Mouse (Mus musculus) brain, embryonic 18.5 days (tissue): Measurements from ENCODE around the gene Gm10439.
"Not testable (repeated sequence)": the region's sequence is repeated elsewhere in the genome, so short reads cannot be mapped to it uniquely, and the experiment has no call there.

Source experiments
- DNase-seq: peaks from one replicate; pipeline ENCODE4 v3.0.0-alpha.2; 2012; ENCODE audit warnings: low read depth, low spot score

Gene Gm10439

DNA sequence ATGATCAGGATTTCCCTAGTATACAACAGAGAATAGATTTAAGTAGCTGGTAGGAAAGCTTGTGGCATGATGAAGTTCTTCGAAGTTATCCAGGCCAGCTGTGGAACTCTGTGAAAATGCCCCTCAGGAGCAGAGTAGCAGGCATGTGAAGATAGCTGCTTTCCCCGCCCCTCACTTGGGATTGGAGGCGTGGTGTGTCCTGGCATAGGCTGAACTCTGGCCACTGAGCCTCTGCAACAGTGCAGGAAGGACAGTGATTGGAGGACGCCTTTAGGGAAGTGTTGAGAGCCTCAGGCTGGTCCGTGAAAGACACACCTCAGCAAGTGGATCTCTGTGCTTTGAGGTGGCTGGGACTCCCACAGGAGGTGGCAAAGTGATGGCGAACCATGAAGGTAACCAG, at the start of gene Gm10439:
Gm10439 (plus strand) TSS at position 301 of the 400 bp plus-strand sequence.
- DNase-seq, result not testable (repeated sequence)
